Mouse (Mus musculus) right cerebral cortex, postnatal 4 days (tissue): ENCODE data around the gene Slc37a1.
"Not testable (repeated sequence)": the region's sequence is repeated elsewhere in the genome, so short reads cannot be mapped to it uniquely, and the experiment has no call there.

Source experiments
- DNase-seq: peaks from one replicate; pipeline ENCODE4 v3.0.0-alpha.2; 2022

Gene Slc37a1

DNA sequence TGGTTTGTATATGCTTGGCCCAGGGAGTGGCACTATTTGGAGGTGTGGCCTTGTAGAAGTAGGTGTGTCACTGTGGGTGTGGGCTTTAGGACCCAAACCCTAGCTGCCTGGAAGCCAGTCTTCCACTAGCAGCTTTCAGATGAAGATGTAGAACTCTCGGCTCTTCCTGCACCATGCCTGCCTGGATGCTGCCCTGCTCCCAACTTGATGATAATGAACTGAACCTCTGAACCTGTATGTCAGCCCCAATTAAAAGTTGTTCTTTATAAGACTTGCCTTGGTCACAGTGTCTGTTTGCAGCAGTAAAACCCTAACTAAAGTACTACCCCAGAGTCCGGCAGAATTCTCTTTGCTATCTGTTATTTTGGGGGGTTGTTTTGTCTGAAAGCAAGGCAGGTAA is 16.8 kb upstream of the Slc37a1 start:
- no peak for DNase-seq

DNA sequence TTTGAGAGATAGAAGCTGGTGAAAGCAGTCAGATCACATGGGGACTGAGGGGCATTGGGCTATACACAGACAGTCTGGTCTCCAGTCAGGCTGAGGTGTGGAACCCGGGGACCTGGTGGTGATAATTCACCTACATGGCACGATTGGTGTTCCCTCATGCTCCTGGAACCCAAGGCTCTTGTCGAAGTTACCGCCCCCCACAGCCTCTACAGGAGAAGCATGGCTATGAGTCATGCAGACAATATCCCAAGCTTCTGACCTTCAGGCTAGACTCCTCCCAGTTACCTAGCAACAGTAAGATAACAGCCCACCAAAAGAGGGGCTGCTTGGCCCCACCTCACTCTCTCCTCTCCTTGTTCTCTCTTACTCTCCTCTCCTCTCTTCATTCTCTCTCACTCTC is 16.3 kb upstream of the Slc37a1 start:
- DNase-seq = no peak

DNA sequence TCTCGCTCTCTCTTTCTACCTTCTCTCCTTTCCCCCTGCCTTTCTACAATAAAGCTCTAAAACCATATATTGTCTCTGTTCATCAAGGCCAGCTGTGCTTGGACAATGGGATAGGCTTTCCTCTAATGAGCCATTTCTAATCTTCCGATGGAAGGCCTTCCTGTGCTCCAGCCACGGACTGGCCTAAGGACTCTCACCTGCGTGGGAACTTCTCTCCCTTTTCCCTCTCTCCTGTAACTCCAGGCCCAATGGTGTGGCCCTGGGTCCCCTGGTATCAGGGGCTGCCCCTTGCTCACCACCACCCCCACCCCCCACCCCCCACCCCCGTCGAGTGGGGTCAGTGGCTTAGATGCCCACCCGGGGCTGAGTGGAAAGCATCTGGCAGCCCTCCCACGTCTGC is 15.9 kb upstream of the Slc37a1 start:
- not testable (repeated sequence) for DNase-seq

DNA sequence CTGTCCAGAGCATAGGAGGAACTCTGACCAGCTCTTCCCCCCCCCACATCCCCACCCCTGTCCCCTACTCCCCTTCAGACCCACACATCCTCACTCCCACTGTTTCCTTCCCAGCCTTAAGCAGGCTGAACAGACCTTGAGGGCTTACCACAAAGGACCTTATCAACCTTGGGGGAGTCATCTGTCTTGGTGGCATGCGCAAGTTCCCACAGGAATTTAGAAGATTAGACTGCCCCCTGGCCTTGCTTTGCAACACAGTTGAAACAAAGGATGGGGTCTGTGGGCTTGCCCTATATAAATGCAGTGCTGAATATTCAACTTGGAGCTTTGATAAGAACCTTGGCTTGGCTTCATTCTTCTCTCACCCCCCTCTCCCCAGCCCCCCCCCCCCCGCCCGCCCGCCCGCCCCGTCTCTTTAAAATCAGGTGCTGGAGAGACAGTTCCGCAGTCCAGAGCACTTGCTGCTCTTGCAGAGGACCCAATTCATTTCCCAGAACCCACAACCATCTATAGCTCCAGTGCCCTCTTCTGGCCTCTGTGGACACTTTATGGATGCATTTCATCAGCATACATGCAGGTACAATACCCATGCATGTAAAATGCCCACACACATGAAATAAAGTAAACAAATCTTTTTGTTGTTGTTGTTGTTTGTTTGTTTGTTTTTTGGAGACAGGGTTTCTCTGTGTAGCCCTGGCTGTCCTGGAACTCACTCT is 15.3 kb upstream of the Slc37a1 start:
- DNase-seq = no peak

DNA sequence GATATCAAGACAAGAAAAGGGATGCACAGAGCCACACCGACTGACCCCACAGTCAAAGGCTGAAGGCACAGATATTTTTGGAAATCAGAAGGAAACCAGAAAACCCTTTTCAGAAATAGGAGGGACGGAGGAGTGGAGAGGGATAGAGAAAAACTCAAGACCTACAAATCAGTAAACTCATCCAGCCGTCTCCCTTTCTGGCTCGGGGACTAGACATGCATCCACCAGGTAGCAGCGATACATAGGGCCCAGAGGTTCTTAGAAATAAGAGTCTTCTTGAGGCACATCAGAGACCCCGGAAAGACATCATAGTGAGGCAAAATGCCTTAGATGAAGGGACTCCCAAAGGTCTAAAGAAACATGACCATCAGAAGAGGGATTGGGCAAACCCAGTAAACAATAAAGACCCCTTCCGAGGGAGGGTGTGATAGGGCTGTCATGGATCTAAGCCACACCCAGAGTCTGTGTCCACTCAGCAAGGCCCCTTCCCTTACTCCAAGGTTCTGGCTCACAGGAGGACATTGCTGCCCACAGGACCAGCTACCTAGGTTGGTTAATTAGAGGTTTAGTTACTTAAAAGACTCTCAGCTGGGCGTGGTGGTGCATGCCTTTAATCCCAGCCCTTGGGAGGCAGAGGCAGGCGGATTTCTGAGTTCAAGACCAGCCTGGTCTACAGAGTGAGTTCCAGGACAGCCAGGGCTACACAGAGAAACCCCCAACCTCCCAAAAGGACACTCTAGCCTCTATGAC is 14.0 kb upstream of the Slc37a1 start:
- no peak for DNase-seq

DNA sequence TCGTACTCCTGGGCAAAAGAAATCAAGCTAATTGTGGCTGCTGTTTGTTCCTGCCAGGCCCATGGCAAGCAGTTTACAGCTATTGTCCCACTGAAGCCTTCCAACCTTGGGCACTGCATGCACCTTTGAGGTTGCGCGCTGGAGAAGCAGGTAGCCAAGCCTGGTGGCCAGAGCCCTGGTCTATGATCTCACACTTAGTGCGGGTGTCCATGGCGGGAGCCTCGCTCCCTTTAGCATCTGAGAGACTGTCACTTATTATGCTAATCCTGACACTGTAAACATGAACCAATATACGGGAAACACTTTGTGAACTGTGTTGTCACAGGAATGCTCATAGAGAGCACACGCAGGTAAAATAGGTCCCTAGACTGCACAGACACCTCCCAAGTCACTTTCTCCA is 13.0 kb upstream of the Slc37a1 start:
- no peak for DNase-seq

DNA sequence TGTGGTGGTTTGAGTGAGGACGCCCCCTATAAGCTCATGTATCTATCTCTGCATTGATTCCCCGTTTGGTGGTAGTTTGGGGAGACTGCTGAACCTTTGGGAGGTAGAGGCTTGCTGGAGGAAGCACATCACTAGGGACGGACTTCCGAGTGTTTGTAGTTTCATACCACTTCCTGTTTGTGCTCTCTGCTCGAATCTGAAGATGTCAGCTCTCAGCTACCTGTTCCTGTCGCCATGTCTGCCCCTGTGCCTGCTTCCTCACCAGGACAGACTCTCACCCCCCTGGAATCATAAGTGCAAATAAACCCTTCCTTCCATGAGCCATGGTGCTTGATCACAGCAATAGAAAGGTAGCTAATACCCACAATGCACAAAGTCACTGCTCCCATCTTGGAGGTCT is 11.4 kb upstream of the Slc37a1 start:
- no peak for DNase-seq

DNA sequence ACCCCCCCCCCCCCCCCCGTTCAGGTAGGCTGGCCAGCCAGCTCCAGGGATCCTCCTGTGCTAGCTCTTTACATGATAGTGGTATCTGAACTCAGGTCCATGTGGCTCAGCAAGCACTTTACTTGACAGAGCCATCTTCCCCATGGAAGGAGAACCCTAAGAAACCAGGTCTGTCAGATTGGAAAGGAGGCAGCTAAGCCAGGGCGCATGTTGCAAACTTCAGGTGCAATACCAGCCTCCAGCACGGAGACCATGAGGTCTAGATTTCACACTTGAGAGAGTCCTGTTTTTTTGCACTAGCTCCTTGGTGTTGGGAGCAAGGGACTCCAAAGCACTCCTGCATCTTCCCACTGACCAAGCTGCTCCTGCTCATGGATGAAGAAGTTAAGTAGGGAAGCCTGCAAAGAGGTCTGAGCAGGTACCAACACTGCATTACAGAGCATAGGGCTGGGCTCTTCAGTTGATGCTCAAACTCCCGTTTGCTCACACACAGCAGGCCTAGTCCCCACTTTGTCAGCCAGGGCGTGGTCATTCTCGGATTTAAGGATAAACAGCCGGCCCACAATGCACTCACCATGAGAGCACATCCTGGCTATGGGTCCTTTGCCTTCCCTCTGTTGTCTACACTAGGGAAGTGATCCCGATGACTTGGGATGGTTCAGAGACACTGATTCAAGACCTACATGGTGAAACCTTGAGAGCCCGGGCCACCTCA is 10.2 kb upstream of the Slc37a1 start:
- no peak for DNase-seq

DNA sequence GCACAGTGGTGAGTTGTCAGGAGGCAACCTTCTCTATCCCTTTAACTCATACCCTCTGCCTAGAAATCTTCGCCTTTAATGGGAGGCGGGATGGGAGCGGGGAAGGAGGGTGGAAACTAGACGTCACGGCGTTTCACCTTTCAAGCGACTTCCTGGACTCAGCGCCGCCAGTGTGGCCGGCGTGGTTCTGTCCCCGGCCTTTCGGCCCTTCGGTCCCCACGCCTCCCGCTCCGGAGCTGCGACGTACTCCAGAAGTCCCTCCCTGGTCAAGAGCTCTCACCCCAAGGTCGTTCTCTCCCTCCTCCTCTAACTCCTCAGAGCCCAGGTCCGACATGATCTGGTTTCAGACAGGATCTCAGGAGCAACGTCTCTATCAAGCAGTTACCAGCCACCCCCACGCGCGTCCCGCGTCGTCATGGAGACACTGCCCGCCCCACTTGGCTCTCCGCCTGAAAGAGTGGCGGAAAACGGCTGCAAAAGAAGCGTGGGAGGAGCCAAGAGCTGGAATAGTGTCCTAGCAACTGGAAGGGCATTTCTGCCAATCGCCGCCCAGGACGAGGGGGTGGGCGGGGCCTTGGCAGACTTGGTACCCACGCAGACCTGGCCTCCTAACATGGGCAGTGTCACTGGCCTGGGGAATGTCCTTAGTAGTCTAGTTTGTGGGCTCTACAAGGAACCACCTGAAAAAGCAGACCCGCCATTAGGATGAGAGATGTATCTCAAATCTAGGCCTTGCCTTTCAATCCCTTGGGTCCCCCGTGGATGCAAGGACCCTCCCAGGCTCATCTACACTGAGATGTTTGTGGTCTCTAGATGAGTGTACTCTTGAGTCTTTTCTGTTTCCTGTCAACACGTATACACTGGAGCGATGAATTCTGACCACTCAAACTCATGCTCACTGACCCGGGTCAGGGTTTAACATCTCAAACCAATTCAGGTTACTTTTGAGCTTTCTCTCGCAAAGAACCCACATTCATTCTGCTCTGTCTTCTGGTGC is 9.4 kb upstream of the Slc37a1 start, which contains the start of gene Rsph1:
Gene Rsph1 (minus strand): TSS at position 462 of the 997 bp plus-strand sequence.
- DNase-seq = peak; percentile 100

DNA sequence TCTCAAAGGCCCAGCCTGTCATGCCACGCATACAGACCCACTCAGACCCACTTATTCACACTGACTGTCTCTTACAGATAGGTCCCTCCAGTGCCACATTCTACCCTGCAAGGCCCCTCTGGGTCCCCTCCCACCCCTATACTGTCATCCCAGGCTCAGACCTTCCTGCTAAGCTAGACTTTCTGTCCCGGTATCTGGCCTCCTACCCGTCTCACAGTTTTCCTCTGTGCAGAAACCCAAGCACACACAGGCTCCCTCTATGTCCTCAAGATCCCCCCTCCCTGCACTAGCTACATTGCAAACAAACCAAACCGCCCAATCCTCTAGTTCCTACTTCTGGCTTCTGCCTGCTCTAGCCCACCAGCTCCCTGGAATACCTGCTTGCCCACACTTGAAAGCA is 8.7 kb upstream of the Slc37a1 start:
- DNase-seq = no peak

DNA sequence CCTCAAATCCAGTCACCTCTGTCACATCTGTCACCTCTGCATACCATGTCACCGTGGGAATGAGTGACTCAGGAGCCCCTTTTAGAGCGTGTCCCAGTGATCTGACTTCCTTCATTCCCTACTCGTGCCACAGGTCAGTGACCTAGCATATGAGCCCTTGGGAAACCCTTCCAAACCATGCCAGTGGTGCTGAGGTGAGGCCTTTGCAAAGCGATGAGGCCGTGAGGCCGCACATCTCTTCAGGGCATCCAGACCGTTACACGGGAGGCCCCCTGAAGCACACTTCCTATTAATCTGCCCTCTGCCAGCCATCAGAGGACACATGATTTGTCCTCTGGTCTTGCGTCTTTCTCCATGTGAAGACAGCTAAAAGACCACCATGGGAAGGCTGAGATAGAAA is 7.1 kb upstream of the Slc37a1 start:
- no peak for DNase-seq

DNA sequence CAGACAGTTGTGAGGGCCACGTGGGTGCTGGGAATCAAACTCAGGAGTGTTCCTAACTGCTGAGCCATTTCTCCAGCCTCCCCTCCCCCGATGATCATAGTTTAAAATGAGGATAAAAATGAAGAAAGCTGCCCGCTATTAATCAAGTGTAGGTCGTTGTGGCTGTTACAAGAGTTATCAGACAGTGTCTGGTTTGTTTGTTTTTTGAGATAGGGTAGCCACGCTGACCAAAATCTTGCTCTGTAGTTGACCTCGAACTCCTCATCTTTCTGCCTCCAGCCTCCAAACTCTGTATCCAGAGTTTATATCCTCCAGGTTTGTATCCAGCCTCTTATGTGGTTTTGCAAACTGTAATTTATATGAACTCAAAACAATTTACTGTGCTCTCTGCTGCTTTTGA is 6.3 kb upstream of the Slc37a1 start:
- no peak for DNase-seq

DNA sequence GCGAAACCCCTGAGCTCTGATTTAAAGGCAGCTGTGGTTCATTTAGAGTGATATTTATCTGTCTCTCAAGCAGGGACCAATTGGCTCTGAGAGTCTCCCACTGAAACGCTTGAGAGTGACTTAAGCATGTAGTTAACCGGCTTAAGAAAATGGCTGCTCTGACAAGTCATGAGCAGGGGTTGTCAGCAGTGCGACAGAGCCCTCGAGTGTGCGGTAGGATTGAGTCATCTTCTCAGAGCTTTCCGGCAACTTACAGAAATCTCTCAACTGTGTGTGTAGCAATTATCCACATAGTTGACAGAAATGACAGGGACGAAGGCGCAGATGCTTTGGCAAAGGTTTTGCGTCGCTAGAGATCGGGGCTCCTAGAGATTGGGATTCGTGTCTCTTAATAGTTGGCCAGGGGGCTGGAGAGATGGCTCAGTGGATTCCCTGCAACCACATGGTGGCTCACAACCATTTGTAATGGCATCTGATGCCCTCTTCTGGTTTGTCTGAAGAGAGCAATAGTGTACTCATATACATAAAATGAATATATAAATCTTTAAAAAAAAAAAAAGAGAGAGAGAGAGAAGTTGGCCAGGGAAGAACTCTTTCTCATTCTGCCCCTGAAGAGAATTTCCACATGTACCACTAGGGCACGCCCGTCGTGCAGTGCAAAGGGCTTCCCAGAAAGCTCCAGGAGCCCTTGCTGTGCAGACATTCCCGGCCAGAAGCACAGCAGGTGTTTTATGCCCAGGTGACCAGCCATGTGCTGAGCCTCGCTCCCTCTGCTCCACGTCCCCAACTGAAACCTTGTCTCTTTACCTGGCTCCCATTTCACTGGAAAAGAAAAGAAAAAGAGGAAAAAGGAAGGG is 4.5 kb upstream of the Slc37a1 start:
- DNase-seq = no peak

DNA sequence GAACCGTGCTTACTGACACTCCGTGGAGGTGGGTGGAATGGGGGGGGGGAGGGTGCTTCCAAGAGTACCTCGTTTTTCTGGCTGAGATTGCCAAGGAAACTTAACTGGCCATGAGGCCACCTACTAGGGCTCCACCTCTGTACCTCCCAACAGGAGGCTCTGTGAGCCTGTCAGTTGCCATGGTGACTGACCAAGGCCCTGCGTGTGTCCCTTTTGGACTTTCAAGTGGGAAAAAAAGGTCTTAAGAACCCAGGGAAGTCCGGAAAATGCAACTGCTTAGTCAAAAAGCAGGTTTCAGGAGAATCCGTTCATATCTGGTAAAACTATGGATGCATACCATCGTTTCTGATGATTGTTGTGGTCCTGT is 3.9 kb upstream of the Slc37a1 start:
- no peak for DNase-seq

DNA sequence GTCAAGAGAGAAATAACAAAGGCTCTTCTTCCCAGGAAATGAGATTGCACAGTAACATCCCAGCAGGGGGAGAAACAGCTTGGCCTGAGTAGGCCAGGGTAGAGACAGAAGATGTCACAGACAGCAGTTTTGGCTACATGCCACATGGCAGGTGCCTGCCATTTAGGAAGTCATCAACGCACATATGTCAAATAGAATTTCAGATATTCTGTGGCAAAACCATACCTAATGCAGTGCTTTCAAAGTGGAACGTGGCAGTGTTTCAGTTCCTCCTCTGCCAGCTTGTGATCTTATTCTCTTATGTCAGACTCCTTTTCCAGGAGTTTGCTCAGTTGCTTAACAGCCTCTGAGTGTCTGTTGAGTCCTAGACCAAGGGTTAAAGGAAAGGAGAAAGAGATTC is 725 bp upstream of the Slc37a1 start:
- DNase-seq = no peak

DNA sequence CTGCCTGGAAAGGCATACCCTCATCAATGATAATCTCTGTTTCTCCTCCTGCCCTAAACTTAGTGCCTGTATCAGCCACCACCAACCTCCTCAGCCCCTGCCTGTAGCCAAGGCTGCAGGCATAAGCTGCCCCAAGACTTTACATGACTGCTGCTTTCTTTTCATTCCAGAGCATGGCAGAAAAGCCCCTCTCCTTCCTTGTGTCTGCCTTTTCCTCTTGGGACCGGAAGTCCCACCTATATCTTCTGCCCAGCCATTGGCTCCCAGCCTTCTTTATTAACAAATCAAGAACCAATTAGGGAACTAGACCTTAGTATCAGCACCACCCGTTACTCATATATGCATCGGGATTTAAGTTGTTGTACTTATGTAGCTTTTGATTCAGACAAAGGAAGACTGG is 624 bp downstream of the Slc37a1 start:
- DNase-seq = no peak

DNA sequence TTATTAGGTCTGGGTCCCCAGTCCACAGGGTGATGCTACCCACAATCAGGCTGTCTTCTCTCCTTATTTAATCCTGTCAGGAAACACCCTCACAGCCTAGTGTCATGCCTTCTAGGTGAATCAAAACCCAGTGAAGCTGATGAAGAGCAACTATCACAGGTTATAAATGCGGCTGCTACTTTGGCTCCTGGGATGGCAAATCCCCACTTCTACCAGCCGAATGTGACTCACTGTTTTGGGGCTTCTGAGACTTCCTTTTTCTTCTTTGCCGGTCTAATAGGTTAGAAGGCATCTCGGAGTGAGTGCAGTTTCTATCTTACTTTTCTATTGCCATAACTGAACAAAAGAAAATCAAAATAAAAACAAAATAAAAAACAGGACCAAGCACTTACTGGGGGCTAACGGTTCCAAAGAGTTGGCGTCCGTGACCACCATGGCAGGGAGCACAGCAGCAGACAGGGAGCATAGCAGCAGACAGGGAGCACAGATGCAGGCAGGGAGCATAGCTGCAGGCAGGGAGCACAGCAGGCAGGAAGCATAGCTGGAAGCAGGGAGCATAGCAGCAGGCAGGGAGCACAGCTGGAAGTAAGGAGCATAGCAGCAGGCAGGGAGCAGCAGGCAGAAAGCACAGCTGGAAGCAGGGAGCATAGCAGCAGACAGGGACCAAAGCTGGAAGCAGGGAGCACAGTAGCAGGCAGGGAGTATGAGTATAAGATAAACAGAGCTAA is 2.6 kb downstream of the Slc37a1 start:
- DNase-seq = no peak

DNA sequence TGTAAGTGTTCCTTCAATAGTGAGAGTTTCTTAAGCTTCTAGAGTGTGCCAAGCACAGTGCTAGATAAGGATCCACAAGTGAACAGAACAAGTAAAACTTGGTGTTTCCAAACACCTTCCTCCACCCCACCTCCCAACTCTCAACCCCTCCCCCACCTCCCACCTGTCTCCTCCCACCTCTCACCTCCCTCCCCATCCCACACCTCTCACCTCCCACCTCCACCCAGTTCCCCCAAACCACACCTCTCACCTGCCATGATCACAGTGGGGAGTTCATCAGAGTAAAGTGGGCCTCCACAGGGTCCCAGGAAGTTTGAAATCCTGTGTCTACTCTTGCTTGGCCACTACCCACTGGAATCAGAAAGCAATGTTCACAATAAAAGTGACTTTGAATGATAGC is 3.7 kb downstream of the Slc37a1 start:
- DNase-seq = no peak

DNA sequence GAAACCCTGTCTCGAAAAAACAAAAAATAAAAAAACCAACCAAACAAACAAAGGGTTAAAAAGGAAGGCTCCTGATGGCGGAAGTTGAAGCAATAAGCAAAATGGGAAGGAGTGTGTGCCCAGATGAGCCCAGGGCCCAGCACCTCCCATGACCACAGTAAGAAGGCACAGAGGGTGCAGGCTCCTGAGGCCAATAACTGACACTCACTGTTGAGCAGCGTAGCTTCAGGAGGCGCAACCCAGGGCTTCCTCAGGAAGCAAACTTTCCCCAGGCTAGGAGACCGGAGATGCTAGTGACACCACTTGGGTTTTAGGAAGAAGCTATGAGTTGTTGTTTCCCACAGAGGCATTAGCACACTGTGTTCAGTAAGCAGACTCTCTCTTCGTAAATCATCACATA is 4.3 kb downstream of the Slc37a1 start:
- DNase-seq = no peak

DNA sequence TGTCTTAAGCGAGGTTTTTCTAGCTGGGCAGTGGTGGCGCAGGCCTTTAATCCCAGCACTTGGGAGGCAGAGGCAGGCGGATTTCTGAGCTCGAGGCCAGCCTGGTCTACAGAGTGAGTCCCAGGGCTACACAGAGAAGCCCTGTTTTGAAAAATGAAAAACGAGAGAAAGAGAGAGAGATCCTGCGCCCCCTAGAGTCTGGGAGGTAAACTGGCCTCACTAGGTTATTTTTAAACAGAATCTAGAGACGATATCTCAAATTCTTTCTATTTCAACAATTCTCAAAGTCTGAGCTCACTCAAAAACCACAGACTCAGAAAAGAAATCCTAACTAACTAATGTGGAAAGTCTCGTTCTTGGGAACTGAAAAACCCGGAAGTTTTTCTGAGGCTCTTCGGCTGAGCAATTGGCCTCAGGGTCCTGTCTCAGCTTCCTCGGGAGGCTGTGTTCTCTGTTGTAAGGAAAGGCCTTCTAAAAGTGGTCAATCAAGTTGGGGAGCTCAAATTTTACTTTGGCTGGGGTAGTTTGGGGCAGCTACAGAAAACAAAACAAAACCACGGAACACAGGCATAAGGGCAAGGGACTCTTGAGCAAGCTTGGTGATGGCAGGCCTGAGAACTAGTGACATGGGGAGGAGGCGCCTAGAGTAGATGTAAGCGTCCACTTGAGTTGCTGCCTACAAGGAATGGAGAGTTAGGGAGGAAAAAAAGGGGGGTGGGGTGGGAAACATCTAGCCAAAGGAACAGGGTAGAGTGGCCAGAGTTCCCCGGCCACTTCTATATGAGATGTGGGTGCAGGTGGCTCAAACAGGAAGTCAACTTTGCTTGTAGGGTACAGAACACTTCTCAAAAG is 8.0 kb downstream of the Slc37a1 start:
- no peak for DNase-seq
